Mouse (Mus musculus) frontal cortex, adult 2 months (tissue): ENCODE results near the gene Ephb2. TPM values are rescaled to one million over a fixed set of nuclear protein-coding genes. Genes with fewer than 3 reads are reported as not detected.
A peak's percentile ranks its signal among the peaks of the same experiment; 100 is the strongest.

Experiments
- DNase-seq, 2 experiments: peaks; one replicate each; pipeline ENCODE4 v3.0.0; 2022; ENCODE audit warnings: low spot score in 1 of 2; ENCODE audit errors: extremely low spot score in 1 of 2
- polyA plus RNA-seq: library from polyadenylated mRNA; depleted of rRNA; stranded (reverse); fragments of >200 nt; gene quantifications from 2 replicates; pipeline ENCODE4 v1.2.3, GENCODE M21; 2012

Ephb2 gene
- polyA plus RNA-seq, 1 experiment, result 7.3 TPM

DNA sequence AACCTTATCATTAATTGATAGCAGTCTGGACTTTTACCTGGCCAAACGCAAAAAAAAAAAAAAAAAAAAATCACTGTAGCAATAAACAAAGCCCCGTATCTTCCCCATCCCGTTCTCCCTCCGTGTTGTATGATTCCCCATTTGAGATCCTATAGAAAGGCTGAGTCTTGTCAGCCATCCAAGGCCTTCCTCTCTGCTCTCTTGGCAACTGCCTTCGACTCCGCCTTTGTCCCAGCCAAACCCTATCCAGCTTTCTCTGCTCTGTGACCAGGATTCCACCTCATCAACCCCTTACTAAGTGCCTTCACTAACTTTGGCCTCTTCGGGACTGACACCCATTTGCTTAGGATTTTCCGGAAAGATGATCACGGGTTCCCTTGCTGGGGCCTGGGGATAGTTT, 2.2 kb upstream of the Ephb2 start:
- no peak for DNase-seq

- DNase-seq, result no peak
These were observed 671 bp upstream of the Ephb2 start for GRCm38 (mm10) chr4:136836387-136836931.

DNA sequence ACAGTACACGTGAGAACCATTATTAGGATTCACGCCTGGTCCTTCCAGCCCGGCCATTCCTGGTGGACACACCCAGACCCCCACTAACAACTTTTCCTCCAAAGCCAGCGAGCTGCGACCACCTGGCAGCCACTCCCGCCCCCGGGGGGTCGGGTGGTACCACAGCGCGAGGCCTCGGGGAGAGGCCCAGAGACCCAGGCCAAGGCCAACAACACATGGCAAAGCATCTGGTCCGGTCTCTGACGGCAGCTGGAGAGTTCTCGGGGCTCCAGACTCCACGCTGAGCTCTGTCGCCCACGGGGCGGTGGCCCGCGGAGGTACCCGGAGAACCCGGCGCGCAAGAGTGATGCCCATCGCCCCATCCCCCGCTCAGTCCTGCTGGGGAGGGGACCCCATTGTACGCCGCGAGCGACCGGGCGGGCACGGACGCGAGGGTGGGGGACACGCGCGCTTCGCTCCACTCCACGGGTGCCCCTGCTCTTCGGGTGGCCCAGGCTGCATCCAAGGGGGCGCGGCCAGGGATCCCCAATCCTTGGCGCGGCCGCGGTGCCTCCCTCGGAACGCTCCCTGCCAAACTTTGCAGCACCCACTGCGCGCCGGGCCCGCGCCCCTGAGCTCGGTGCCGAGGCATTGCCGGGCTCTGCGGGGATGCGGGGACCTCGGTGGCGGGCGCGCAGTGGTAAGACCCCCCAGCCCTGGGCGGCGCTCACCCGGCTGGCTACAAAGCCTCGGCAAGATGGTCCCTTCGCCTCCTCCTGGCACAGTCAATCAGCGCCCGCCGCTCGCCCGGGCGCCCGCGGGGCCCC, 770 bp downstream of the Ephb2 start:
- peak in 1 of 2 experiments; percentile 23 for DNase-seq

GRCm38 (mm10) chr4:136834439-136834814, 1.4 kb downstream of the Ephb2 start:
- DNase-seq, result no peak

GRCm38 (mm10) chr4:136833619-136834351, 2.0 kb downstream of the Ephb2 start:
- no peak for DNase-seq

GRCm38 (mm10) chr4:136832559-136833232, 3.1 kb downstream of the Ephb2 start:
- no peak for DNase-seq

GRCm38 (mm10) chr4:136830272-136830823, 5.4 kb downstream of the Ephb2 start:
- DNase-seq, result no peak

- DNase-seq, result no peak
These were observed 6.0 kb downstream of the Ephb2 start for GRCm38 (mm10) chr4:136829837-136830236.

DNA sequence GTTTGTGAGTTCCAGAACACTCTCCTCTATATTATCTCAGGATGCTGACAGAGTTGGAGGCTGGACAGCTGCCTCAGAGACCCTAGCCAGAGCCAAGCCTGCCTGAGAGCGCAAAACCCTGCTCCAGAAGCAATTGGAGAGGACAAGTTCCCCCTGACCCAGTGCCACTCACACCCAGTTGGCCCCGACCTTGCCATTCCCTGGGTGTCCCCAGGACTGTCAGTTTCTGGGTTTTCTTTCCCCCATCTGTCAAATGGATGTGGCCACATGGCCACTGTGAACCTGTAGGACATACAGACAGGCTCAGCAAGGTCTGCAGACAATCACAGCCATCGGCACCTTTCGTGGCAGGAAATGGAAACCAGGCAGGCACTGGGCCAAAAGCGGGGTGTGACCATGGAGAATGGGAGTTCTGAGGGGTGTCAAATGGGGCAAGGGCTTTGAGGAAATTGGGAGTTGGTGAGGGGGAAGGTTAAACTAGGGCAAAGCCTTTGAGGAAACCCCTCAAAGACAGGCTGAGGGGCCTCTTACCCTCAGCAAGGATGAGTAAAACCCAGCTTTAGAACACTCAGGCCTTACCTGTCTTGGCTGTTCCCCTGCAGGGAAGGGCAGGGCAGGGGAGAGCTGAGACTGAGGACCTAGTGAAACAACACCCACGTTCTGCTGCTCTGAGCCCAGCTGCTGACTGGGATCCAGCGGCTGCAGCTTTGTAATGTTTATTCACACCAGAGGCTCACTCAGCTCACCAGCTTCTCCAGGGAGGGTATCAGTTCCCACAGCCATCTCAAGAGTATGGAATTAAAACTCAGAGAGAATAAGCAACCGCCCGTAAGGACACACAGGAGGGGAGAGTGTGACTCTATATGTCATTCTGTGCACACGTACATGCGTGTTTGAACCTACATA, 6.9 kb downstream of the Ephb2 start:
- DNase-seq, result peak in 1 of 2 experiments; percentile 34

DNA sequence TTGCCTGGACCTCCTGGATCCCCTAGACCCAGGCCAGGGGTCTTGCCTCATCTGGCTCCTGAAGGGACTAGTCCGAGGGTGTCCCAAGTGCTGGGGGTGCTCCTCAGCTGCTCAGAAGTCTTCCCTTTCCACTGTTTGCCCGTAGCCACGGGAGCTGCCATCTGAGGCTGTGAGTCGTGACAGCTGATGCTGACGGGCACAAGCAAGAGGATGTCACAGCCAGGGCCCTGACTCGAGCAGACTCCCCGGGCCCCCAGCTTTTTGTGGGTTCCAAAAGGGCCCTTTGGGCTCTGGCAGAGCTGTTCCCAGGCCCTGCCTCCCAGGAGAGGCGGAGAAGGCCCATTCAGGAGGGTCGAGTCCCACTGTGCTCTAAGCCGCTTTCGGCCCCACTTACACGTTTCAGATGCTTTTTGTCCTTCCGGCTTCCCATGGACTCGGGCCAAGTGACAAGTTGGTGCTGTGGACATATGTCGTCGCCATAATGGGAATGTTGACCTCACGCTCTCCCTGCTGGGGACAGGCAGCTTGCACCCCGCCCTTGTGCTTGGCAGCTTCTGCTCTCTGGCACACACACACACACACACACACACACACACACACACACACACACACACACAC, 10.7 kb downstream of the Ephb2 start:
- DNase-seq, result no peak

DNA sequence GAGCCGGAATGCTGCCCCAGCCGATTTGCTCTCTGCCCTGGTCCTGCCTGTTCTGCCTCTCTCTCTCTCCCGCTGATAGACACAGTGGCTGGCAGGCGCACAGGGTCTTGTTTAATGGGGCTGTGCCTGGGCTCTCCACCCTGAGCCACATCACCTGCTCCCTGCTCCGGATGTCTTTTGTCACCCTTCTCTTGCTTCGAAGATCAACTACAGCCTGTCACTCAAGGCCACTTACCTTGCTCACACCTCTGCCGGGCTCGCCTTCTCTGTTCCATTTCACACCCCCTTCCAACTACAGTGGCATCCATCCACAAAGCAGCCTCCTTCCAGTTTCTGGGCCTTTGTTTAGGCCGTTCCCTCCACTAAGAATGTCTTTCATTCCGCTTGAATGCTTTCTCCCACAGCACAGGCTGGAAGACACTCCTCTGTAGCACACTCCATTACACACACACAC, 15.7 kb downstream of the Ephb2 start:
- no peak for DNase-seq

DNA sequence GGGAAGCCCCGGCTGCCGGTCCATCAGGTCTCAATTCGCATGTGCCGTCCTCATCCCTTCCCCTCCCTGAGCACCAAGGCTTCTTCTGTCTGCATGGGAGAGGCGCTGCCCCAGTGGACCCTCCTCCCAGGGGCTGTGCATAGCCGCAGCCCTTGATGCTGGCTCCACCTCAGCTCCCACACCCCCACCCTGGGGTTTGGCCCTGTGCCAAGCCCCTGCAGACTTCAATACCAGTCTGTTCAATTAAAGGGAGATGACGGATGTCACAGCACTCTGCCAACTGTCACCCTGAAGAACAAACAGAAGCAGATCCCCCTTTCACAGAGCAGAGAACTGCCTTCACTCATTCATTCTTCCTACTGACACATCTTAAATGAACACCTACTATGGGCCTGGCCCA, 19.1 kb downstream of the Ephb2 start:
- no peak for DNase-seq

DNA sequence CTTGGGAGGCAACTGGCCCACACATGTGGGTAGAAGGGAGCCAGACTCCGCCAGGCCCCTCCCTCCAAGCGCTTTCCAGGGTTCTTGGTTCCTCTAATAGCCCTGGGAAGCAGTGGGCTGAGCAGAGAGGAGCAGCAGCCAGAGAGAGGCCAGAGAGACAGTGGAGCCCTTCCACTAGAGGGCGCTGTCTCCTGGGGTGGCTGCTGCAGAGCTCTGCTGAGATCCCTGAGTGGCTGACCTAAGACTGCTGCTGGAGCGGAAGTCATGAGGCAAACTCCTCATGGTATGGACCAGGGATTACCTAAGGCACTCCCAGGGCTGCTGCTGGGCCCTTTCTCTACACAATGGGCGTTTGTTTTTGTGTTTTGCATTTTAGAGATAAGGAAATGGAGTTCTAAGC, 20.4 kb downstream of the Ephb2 start:
- DNase-seq, result no peak

GRCm38 (mm10) chr4:136812543-136812942, 23.2 kb downstream of the Ephb2 start:
- DNase-seq, result no peak

DNA sequence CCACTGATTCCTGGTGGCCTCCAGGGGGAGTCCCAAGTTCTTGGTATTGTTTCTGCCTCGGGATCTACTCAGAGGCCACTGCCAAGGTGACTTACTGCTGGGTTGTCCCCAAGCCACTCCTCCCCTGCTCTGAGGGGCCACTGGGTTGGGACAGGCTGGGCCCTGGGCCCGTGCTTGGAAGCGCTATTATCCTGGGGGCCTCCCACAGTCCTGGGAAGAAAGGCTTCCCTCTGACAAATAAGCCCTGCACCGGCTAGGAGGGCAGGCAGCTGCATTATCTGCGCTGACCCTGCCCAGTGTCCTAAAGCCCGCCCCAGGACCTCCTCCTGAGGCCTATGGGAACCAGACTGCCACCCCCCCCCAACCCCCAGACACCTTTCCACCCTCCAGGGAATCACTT, 24.2 kb downstream of the Ephb2 start:
- DNase-seq, result no peak

- no peak for DNase-seq
These were observed 27.3 kb downstream of the Ephb2 start for GRCm38 (mm10) chr4:136808478-136808877.

DNA sequence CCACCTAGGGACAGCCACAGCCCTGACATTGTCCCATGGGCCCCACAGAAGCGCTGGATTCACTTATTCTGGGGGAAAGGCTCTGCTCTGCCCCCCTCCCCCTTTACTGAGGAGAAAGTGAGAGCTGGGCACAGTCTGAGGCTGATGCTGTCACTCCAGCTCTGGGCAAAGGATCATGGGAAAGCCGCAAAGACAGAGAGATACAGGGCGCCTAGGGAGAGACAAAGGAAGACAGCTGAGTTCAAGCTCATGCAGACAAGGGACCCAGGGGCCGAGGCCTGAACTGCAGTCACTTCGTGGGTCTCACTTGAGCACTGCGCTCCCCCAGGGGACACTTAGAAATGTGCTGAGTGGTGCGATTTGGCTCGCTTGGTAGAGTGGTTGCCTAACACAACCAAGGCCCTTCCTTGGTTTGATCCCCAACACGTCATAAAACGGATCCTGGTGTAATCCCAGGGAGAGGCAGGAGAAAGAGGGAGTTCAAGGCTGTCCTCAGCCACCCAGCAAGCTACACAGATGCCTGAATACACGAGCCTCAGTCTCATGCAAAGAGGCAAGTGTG, 28.3 kb downstream of the Ephb2 start:
- DNase-seq, result no peak

DNA sequence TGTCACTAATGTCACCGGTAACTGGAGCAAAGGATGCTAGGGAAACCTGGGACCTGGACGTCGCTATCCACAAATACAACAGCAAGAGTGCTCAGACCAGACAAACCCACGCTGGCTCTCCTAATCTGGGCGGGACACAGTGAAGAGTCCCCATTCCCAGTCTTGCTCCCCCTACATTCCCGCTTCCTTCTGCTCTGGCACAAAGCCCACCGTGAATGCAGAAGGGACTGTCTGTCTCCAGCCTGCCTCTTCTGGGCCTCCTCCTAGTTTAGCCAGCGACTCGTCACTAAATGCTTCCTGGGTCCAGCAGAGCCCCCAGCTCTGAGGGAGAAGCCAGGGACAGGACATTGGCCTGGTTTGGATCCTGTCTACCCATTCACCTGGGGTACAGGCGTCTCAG, 29.5 kb downstream of the Ephb2 start:
- DNase-seq, result no peak

DNA sequence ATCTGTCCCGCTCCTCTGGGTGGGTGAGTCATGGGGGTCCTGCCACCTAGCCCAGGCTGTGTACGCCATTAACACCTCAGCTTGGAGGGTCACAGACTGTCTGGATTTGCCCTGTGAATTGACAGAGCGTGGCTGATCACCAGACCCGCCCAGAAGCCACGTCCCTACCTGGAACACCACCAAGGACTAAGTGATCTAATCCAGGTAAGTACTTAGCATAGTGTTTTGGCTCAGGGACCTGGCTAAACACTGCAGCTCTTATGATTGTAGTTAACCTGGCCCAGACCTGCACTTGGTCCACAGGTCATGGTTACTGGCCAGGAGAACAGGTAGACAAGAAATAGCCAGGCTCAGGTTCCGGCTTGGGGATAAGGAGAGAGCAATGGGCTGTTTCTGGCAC, 31.4 kb downstream of the Ephb2 start:
- no peak for DNase-seq
